Mouse (Mus musculus) liver, postnatal 0 days (tissue): ENCODE measurements at regions not wholly inside any gene's neighbourhood (a gene's known extent, or its start where the extent isn't known, plus 50 kb on each side); places are given as distances from the start of the nearest gene placed in this dataset.

Experiments used
- CTCF ChIP-seq: sonication (generic); IDR thresholded peaks from 2 replicates; pipeline ENCODE4 v1.5.1; 2016; ENCODE audit warnings: antibody characterized with exemption, low read depth
- EP300 ChIP-seq: IDR thresholded peaks from 2 replicates; pipeline ENCODE4 v1.6.1; 2016; ENCODE audit warnings: antibody characterized with exemption, low read depth, mild to moderate bottlenecking

DNA sequence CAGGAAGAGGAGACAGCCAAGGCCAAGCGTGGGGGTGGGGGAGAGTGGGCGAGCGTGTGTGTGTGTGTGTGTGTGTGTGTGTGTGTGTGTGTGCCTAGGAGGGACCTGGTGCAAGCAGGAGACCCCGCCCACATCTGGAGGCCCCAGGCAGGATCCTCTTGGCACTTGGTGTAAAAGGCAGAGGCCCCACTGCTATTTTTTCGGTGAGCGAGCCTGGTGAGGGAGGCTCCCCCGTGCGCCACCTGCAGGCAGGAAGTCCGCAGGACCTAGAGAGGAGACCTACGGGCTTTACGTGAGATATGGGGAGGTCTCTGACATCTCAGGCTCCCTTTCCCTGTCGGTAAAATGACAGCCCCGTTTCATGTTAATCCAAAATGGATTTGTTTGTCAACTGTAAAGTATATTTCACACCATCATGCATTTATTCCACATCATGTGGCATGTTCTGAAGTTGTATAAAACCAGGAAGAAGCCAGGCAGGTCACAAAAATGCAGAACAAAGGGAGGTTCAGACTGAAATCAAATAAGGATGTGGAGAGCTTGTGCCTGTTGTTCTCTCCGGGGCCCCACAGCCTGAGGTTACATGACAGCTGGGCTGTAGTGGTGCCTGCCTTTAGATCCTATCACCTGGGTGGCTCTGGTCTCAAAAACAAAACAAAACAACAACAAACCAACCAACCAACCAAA is 89.3 kb upstream of the Tmpo start:
- TF ChIP-seq CTCF = peak; percentile 80
- TF ChIP-seq EP300 = no peak
